Mouse (Mus musculus) left cerebral cortex, postnatal 4 days (tissue): ENCODE data around the gene Cyb5d1. TPM values are rescaled to one million over a fixed set of nuclear protein-coding genes. Genes with fewer than 3 reads are reported as not detected.
"Not testable (repeated sequence)": the region's sequence is repeated elsewhere in the genome, so short reads cannot be mapped to it uniquely, and the experiment has no call there.

Experiments used
- DNase-seq: peaks from one replicate; pipeline ENCODE4 v3.0.0-alpha.2; 2022
- intact Hi-C: fragments of 180-260 bp; cut with DNase I; formaldehyde crosslinking; loops from one replicate; pipeline ENCODE4 v1.15.1; 2025
- total RNA-seq, 2 experiments: library from RNA; stranded (reverse); gene quantifications; 2 replicates each; pipeline ENCODE4 v1.2.3; 2021

The Cyb5d1 gene
- 10 to 100 TPM; 36.3 to 41.1 TPM for total RNA-seq

- intact Hi-C loops = not testable (repeated sequence)
- peak; percentile 89 for DNase-seq
Measured at GRCm38 (mm10) chr11:69395235-69395633, at the start of gene Cyb5d1, which contains the start of gene Naa38. TSS of gene Cyb5d1 (minus strand) at chr11:69395631. TSS of gene Naa38 (plus strand) at chr11:69395487.

DNA sequence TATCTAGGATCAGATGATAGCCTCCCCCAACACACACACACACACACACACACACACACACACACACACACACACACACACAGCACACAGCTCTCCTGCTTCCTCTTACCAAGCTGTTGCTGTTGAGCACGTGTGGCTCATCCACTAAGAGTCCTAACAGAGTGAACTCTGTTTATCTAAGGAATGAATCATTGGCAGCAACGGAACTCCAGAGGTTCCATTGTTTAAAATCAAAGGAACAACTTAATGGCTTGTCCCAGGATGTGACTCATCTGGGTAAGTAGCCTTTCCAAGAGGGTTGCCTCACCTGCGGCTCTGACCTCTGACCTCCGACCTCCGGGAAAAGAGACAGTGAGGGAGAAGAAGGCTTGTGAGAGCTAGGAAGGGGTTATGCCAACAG is 47.9 kb upstream of the Cyb5d1 start:
- no peak for DNase-seq
- intact Hi-C loops = no loop called here

GRCm38 (mm10) chr11:69437291-69437690 is 41.9 kb upstream of the Cyb5d1 start:
- intact Hi-C loops = no loop called here
- DNase-seq = no peak

DNA sequence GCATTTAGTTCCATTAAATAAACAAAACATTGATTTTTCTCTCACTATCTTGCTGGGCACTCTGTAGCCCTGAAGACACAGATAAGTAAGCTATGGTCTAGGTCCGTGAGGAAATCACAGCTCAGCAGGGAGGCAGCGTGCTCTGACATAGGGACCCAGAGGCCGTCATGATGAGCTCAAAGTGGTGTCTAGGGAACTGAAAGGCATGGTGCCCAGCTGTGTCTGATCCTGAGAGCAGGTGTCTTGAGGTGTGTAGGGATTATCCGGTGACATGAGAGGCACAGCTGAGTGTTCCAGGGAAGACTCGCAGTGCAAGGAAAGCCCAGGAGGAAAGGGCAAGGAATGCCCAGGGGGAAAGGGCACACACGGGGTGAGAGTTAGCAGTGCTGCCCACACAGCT is 37.8 kb upstream of the Cyb5d1 start:
- intact Hi-C loops = no loop called here
- DNase-seq = no peak

- intact Hi-C loops = no loop called here
- DNase-seq = no peak
Measured at GRCm38 (mm10) chr11:69432640-69432982, 37.2 kb upstream of the Cyb5d1 start.

- peak; percentile 86 for DNase-seq
- intact Hi-C loops = no loop called here
Measured at GRCm38 (mm10) chr11:69431829-69432639, 36.6 kb upstream of the Cyb5d1 start.

GRCm38 (mm10) chr11:69430631-69431030 is 35.2 kb upstream of the Cyb5d1 start:
- DNase-seq = no peak
- intact Hi-C loops = no loop called here

GRCm38 (mm10) chr11:69429313-69429712 is 33.9 kb upstream of the Cyb5d1 start:
- no peak for DNase-seq
- intact Hi-C loops = no loop called here

DNA sequence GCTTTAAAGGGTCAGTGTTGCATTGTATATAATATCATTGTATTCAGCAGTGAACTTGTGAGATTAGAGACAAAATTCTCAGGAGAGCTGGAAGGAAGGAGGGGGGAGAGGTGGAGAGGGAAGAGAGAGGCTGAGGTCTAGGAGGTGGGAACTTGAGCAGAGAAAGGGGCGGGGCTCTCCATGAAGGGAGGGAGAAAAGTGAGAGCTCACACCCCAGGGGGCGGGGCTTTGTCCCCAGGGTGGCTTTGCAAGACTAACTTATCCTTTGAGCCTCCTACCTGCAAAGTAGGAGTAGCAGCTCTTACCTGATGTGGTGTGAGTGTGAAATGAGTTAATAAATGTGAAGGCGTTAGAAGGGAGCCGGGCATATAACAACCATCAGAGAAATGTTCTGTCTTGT is 33.3 kb upstream of the Cyb5d1 start:
- intact Hi-C loops = no loop called here
- no peak for DNase-seq

DNA sequence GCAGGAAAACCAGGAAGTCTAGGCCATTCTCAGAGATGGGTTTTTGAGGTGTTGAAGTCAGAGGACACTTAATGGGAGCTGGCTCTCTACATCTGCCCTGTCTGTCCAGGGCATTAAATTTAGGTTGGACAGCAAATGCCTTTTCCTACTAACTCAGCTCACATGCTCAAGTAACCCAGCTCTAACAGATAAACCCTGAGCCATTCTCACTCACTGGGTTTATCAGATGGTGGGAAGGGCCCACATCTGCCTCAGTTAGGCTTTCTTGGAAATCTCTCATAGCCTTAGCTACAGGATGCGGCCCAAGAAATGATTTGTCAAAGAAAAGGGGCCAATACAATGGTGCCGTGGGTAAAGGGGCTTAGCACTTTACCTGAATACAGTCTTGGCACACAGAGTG is 30.8 kb upstream of the Cyb5d1 start:
- intact Hi-C loops = no loop called here
- no peak for DNase-seq

GRCm38 (mm10) chr11:69423885-69424284 is 28.5 kb upstream of the Cyb5d1 start:
- intact Hi-C loops = no loop called here

GRCm38 (mm10) chr11:69422842-69423241 is 27.4 kb upstream of the Cyb5d1 start:
- no peak for DNase-seq
- intact Hi-C loops = no loop called here

More at GRCm38 (mm10) chr11:69423885-69424284, 28.5 kb upstream of the Cyb5d1 start:
- no peak for DNase-seq

DNA sequence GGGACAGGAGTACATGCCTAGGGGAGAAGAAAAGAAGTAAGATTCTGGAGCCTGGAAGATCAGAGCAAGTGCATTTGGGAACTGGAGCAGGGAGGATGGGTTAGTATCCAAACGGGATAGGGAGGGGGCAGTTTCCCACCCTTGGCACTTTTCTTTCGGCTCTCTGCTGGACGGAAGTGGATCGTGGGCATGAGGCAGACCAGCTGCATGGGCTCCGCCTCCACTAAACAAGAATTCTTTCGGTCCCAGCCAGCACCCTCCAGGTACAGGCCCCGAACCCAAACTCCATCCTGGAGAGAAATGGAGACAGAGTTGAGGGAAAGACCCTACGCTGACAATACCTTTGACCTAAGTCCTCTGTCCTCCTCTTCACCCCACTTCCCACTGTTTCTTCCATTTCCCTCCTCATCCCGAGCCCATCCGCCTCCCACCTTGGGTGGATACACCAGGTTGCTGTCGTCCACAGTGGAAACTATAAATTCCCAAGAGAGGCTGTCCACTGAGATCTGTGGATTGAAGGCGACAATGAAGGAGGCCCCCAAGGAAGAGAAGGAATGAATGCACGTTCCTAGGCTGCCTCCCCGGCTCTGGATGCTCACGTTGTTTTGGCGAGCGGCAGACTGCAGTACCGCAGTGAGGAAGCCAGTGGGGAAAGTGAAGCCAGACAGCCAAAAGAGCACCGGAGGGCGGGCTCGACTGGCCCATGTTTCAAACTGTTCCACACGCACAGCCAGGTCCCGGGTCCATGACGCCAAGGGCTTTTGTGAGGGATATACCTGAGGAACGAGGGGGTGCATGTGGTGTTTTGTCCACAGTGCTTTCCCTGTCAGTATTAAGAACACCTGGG is 25.9 kb upstream of the Cyb5d1 start:
- intact Hi-C loops = no loop called here
- no peak for DNase-seq

GRCm38 (mm10) chr11:69420554-69421000 is 25.1 kb upstream of the Cyb5d1 start:
- intact Hi-C loops = no loop called here
- DNase-seq = no peak

DNA sequence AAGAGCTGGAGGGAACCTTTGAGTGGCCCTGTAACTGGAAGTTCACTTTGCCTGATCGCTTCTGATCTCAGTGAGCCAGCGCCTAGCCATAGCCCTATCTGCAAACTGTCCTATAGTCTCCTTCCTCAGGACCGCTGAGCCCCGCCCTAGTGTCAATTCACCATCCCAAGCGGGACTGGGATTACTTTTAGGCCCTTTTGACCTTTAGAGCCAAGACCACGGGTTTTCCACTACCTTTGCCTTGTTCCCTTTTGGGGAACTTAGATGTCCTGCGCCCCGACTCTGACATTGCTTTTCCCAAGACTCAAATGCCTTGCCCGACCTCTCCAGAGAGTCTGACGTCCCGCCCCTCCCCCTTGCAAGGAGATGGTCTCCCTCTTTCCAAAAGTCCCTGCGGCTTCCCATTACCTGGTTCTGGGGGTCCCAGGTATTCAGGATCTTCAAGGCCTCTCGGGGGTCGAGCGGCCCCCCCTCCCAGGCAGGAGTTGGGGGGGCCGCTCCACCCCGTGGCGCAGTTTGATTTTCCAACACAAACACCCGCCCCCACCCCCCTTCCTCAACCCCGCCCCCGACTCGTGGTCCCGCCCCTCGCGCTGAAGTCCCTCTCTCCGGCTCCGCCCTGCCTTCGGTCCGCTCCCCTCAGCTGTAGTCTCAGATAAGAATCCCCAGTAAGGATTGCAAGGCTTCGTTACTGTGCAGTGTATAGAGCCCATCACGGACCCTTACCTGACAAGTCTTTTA is 24.6 kb upstream of the Cyb5d1 start:
- no peak for DNase-seq
- intact Hi-C loops = no loop called here

DNA sequence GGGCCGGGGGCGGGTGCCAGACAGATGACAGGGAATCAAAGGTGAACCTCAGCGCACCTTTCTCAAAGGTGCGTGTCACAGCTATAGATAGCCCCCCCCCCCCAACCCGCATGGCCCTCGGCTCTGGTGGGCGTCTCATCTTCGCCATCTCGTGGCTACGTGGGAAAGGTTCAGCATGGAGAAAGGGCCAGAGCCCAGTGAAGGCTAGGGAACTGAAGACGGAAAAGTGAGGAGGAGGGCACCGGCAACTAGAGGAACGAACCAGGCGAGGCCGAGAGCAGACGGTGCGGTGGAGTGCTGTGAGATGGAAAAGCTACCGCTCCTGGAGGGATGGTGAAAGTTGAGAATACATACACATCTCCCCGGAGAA is 24.0 kb upstream of the Cyb5d1 start:
- peak; percentile 61 for DNase-seq
- intact Hi-C loops = no loop called here

DNA sequence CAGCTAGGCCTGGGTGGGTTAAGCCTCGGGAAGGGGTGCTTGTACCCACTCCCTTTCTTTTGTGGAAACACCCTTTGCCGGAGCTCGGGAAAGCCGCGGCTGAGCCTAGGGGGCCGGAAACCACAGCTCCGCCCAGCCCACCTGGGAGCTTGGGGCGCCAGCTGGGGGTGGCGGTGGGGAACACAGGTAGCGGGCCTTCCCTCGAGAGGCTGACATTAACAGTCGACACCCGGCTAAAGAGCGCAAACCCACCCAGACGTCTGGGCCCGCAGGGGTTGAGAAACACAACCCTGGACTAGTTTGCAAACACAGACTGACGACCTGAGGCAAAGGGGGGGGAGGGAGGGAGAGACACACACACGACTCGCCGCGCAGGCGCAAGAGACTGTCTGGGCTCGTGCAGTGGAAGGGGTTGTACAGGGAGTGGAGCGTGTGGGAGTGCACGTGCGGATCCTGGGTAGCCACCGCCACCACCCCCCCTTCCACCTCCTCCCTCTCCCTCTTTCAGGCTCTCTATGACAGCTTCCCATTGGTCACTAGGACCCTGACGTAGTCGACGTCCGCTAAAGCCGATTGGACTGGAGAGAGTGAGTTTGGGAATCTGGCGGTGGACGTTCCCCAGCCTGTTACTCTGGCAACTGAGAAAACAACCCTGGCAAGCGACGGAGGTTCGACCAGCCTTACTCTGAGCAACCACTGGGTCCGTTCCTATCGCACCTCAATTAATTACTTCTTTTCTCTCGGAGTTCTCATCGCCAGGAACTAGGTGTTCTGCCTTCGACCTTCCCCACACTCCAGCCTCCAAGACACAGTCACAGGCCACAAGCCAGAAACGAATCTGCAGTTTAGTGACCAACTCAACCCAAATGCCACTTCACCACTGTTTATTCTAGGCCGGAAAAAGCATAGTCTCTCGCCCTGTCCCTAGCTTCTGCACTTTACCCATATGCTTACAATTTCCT is 23.3 kb upstream of the Cyb5d1 start:
- intact Hi-C loops = no loop called here
- DNase-seq = peak; percentile 95

DNA sequence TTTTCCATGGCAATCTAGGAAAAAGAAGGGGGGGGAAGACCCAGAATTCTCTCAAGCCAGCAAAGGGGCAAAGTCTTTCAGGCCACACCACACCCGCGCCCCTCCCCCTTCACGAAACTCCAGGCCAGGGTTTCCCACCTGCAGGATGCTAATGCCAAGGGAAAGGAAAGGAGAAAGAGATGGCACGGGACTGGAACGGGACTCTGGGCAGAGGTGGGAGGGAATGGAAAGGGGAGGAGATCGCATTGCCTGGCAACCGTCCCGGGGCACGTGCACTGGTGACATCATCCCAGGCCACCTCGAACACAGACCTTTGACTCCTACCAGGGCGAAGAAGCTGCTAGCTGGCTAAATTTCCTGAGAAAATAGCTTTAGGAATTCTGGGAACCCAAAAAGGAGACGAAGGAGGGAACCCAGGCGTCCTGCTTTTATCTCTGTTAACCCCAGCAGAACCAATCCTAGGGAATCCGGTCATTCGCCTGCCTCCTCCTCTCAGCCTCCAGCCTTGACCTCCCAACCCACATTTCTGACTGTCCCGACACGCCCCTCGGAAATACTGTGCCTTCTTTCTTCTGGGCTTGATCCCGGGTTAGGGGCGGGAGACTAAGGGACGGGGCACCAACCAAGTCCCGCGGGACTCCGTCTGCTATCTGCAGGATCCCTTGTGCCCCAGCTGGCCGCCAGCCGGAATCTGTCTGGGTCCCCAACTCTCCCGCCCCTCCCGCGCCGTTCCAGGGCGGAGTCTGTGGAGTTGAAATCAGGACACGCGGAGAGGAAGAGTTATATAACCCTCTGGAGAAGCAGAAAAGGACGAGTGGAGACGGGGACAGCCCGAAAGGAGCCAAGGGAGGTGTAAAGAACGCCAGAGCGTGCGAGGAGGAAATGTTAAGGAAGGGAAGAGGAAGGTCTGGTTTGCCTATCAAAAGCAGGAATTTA is 22.3 kb upstream of the Cyb5d1 start:
- intact Hi-C loops = no loop called here
- peak; percentile 98 for DNase-seq

DNA sequence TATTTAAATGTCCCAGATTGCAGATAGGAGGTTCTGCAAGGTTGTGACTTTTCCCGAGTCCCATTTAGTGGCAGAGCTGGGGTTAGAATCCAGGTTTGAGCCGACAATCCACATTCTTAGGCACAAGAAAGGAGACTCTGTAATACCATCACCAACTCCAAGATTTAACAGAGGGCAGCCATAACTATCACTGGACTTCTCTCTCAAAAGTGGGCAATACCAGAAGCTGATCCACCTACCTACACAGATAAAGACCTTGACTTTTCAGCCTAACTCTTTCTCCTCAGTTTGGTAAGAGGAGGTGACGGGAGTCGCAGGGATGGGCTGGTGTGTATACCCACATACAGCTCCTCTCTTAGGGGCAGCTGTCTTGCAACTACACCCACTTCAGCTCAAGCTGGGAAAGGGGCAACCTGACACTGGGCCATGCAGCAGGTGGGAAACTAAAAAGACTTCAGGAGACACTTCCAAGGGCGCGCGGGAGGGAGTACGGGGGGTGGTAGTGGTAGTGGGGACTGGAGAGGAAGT is 21.6 kb upstream of the Cyb5d1 start:
- DNase-seq = no peak
- intact Hi-C loops = no loop called here
